Mouse (Mus musculus) testis, adult 2 months (tissue): ENCODE results near the gene Lep.

Source experiments
- CTCF ChIP-seq: fragments of 200-500 bp; IDR thresholded peaks from 2 replicates; pipeline ENCODE4 v1.5.1; 2012; ENCODE audit warnings: low read depth, mild to moderate bottlenecking, inconsistent platforms, low read length, moderate library complexity; ENCODE audit not compliant: control insufficient read depth, insufficient read depth, insufficient replicate concordance
- POLR2A ChIP-seq: fragments of 200-500 bp; IDR thresholded peaks from 2 replicates; pipeline ENCODE4 v1.6.1; 2012; ENCODE audit warnings: low read depth, mild to moderate bottlenecking, inconsistent platforms, low read length, moderate library complexity; ENCODE audit not compliant: control insufficient read depth

DNA sequence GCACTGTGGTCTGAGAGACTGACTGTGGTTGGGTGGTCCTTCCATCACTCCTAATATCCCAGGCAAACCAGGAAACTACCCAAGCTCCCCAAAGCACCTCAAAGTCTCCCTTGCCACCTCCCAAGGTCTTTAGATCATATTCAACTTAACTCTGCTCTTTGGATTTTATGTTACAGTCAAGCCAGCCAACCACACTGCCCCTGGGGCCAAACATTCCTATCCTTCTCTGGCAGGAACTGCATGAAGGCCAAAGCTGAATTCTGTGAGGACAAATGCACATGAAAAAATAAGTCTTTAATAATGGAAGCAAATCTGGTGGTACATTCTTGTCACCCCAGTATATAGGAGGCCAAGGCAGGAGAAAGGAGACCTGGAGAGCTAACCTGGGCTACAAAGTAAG lies 16.0 kb upstream of the Lep start:
- TF ChIP-seq CTCF, result no peak
- TF ChIP-seq POLR2A, result no peak
